Mouse (Mus musculus): Measurements from ENCODE around the gene Atoh7. TPM values are rescaled to one million over a fixed set of nuclear protein-coding genes. Genes with fewer than 3 reads are reported as not detected.

Gene Atoh7
- polyA plus RNA-seq, 1 experiment from 2014 or later = 2.6 TPM

DNA sequence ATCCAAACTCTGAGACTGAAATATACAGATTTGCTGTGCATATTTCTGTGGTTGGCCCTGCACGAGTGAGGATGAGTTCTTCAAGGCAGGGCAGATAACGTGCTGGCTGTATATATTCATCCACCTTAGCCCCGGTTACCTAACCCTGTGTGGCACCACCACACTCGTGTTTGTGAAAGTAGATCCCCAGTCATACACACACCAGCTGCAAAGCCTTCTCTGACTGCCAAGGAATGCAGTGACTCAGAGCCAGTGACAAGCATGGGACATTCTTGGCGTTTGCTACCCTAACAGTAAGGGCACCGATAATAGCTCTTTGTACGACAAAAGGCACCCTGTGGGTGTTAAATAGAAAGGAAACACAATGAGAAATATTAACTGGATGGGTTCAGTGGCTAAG lies 28.8 kb downstream of the Atoh7 start:
- Histone ChIP-seq H3K9me3 (no peaks in the 10 kb centered on the region), H3K36me3 (replicated peaks) (no peaks in the 10 kb centered on the region), H3K4me3 (no peak overlapping the region), H3K9ac (no peak overlapping the region), H3K4me2 (no peak overlapping the region), H3K27me3 (replicated peaks) (no peaks in the 10 kb centered on the region), H3K27ac (no peak overlapping the region), H3K4me1 (no peaks in the 10 kb centered on the region)
- 74% methylated on average over 7 of the region's 7 CpGs for WGBS
- no peak for ATAC-seq (replicated peaks)

DNA sequence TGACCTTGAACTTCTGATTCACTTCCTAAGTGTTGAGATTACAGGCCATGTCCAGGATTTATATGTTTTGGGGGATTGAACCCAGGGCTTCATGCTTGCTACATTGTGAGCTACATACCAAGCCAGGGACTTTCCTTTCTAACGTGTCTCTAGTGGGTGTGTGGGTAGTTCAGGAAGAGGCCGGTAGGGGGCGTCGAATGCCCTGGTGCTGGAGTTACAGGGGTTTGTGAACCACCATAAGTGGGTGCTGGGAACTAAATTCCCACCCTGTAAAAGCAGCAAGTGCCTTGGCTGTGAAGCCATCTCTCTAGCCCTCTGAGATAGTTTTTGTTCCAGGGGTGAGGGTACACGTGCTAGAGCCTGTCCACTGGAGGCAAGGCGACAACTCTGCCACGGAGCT lies 31.0 kb downstream of the Atoh7 start:
- no peak for ATAC-seq (replicated peaks)
- H3K4me3 ChIP-seq = no peak overlapping the region
- 77% methylated on average over 7 of the region's 7 CpGs for WGBS
- no peaks in the 10 kb centered on the region for H3K4me1 ChIP-seq
- no peaks in the 10 kb centered on the region for H3K36me3 ChIP-seq (replicated peaks)
- no peak overlapping the region for H3K9ac ChIP-seq
- no peak overlapping the region for H3K27ac ChIP-seq
- H3K4me2 ChIP-seq = no peak overlapping the region
- H3K9me3 ChIP-seq = no peaks in the 10 kb centered on the region
- no peaks in the 10 kb centered on the region for H3K27me3 ChIP-seq (replicated peaks)

DNA sequence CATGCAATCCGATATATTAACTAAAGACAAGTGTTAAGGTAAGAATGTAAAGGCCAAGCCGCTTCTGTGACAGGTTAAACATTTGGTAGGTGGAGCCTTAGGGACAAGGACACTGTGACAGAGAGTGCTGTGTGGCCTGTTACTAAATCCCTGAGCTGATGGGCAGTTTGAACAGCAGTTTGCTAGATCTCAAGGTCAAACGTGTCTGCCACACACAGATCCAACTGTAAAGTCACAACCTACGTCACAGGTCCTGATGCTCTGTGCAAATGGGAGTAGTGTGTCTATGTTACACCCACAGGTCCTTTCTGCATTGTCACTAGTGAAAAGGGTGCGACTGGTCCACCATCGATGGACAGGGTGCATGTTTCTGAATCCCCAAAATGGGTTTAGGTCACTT lies 32.9 kb downstream of the Atoh7 start:
- Histone ChIP-seq H3K4me3 (no peak overlapping the region), H3K9ac (no peak overlapping the region), H3K4me2 (no peak overlapping the region), H3K36me3 (replicated peaks) (no peaks in the 10 kb centered on the region), H3K27me3 (replicated peaks) (no peaks in the 10 kb centered on the region), H3K4me1 (no peaks in the 10 kb centered on the region), H3K27ac (no peak overlapping the region), H3K9me3 (no peaks in the 10 kb centered on the region)
- ATAC-seq (replicated peaks) = no peak
- 88% methylated on average over 6 of the region's 6 CpGs for WGBS

DNA sequence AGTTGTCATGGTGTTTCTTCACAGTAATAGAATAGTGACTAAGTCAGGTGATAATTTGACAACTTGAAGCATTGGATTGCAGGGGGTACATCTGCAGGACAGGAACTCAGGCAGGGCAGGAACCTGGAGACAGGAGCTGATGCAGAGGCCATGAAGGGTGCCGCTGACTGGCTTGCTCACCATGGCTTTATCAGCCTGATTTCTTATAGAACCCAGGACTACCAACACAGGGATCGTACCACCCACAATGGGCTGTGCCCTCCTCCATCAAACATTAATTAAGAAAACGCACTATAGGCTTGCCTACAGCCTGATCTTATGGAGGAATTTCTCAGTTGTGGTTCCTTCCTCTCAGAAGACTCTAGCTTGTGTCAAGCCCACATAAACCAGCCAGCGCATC lies 33.9 kb downstream of the Atoh7 start:
- Histone ChIP-seq H3K36me3 (replicated peaks) (no peaks in the 10 kb centered on the region), H3K9me3 (no peaks in the 10 kb centered on the region), H3K4me3 (no peak overlapping the region), H3K9ac (no peak overlapping the region), H3K27me3 (replicated peaks) (no peaks in the 10 kb centered on the region), H3K4me1 (no peaks in the 10 kb centered on the region), H3K27ac (no peak overlapping the region), H3K4me2 (no peak overlapping the region)
- WGBS = 89% methylated on average over 4 of the region's 4 CpGs
- no peak for ATAC-seq (replicated peaks)

DNA sequence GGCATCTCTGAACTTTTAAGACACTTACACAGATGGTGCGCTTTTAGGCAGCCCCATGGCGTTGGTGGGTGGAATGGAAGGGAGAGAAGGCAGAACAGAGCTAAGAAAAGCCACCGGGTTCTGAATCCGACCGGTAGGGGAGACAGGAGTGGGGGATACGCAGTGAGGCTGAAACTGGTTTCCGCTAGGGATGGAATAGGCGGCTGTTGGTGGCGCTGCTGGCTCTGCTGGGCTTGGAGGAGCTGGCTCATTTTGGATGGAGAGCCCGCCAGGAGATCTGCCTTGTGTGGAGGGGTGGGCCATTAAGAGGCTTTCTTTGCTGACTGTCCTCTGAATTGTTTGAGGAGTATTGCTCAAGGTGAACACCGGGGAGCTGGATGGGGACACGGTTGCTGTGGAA lies 36.2 kb downstream of the Atoh7 start:
- H3K9me3 ChIP-seq = no peaks in the 10 kb centered on the region
- no peak overlapping the region for H3K9ac ChIP-seq
- no peak for ATAC-seq (replicated peaks)
- no peak overlapping the region for H3K27ac ChIP-seq
- H3K4me2 ChIP-seq = no peak overlapping the region
- H3K36me3 ChIP-seq (replicated peaks) = no peaks in the 10 kb centered on the region
- 51% methylated on average over 12 of the region's 12 CpGs for WGBS
- no peaks in the 10 kb centered on the region for H3K4me1 ChIP-seq
- no peaks in the 10 kb centered on the region for H3K27me3 ChIP-seq (replicated peaks)
- no peak overlapping the region for H3K4me3 ChIP-seq

DNA sequence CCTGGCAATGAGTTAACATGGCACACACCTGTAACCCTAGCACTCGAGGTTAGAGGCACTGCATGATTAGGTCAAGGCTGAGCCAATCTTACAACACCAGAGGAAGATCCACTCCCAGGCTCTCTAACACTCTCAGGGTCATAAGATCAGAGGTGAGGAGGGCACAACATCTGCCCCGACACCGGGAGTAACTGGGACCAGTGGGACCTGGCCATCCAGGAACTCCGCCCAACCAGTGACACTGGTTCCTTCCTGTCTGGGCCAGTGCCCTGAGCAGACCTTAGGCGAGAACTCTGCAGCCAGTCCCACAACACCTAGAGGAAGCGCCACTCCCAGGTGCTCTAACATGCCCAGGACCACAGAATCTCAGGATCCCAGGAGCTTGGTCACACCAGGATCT lies 37.0 kb downstream of the Atoh7 start:
- Histone ChIP-seq H3K4me3 (no peak overlapping the region), H3K27me3 (replicated peaks) (no peaks in the 10 kb centered on the region), H3K4me1 (no peaks in the 10 kb centered on the region), H3K9ac (no peak overlapping the region), H3K9me3 (no peaks in the 10 kb centered on the region), H3K4me2 (no peak overlapping the region), H3K27ac (no peak overlapping the region), H3K36me3 (replicated peaks) (no peaks in the 10 kb centered on the region)
- no peak for ATAC-seq (replicated peaks)
- 90% methylated on average over 6 of the region's 6 CpGs for WGBS

DNA sequence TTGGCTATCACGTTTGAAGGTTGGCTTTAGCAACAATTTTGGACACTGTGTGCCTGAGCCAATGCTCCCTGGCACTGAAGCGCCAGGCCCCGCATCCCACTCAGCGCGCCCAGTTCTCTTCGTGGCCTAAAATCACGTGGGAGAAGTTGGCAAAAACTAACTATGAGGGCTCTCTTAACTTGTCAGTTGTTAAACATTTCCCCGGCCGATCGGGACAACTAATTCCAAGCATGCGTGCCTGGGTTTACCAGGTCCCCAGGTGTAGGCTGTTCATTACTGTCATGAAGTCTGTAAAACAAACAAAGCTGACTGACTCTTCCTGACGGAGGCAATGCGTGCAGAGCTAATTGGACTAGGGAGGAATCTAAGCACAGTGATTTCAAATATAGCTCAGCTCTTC lies 43.2 kb downstream of the Atoh7 start:
- Histone ChIP-seq H3K4me1 (no peaks in the 10 kb centered on the region), H3K27ac (no peak overlapping the region), H3K9me3 (no peaks in the 10 kb centered on the region), H3K9ac (no peak overlapping the region), H3K4me3 (no peak overlapping the region), H3K36me3 (replicated peaks) (no peaks in the 10 kb centered on the region), H3K27me3 (replicated peaks) (no peaks in the 10 kb centered on the region), H3K4me2 (no peak overlapping the region)
- no peak for ATAC-seq (replicated peaks)
- WGBS = 91% methylated on average over 13 of the region's 13 CpGs

Other genes with a start within 250 kb of the Atoh7 start
- 41.8 and 43.0 TPM in 2 replicates for gene Tet1, start 190.7 kb upstream of the Atoh7 start, polyA plus RNA-seq (2015; fragmentation: Nextera tagmentation; extraction: Ambion mirVana)
- 13.9 and 14.3 TPM in 2 replicates for gene Slc25a16, start 179.0 kb upstream of the Atoh7 start, polyA plus RNA-seq (2015; fragmentation: Nextera tagmentation; extraction: Ambion mirVana)
- gene Dna2, start 152.6 kb upstream of the Atoh7 start, polyA plus RNA-seq (2015; fragmentation: Nextera tagmentation; extraction: Ambion mirVana) = 4.4 and 4.8 TPM in 2 replicates
- 61.2 and 65.5 TPM in 2 replicates for gene Rufy2, start 119.4 kb upstream of the Atoh7 start, polyA plus RNA-seq (2015; fragmentation: Nextera tagmentation; extraction: Ambion mirVana)
- gene Hnrnph3, start 75.4 kb upstream of the Atoh7 start, polyA plus RNA-seq (2015; fragmentation: Nextera tagmentation; extraction: Ambion mirVana) = 167 and 175 TPM in 2 replicates
- gene Pbld2, start 75.3 kb upstream of the Atoh7 start, polyA plus RNA-seq (2015; fragmentation: Nextera tagmentation; extraction: Ambion mirVana) = 1.1 and 1.3 TPM in 2 replicates
- 0.98 and 1.3 TPM in 2 replicates for gene Pbld1, start 39.5 kb upstream of the Atoh7 start, polyA plus RNA-seq (2015; fragmentation: Nextera tagmentation; extraction: Ambion mirVana)
- 0.21 and 0.31 TPM in 2 replicates for gene Mypn, start 104.3 kb downstream of the Atoh7 start, polyA plus RNA-seq (2015; fragmentation: Nextera tagmentation; extraction: Ambion mirVana)
- 29.5 and 31.1 TPM in 2 replicates for gene Herc4, start 144.2 kb downstream of the Atoh7 start, polyA plus RNA-seq (2015; fragmentation: Nextera tagmentation; extraction: Ambion mirVana)

All from midbrain, embryonic 15.5 days (tissue).